Mouse (Mus musculus): ENCODE measurements around the gene Cdc42bpg. TPM values are rescaled to one million over a fixed set of nuclear protein-coding genes. Genes with fewer than 3 reads are reported as not detected.

Gene Cdc42bpg
- total RNA-seq, 2 experiments from 2014 or later = 3.7 to 4.4 TPM

DNA sequence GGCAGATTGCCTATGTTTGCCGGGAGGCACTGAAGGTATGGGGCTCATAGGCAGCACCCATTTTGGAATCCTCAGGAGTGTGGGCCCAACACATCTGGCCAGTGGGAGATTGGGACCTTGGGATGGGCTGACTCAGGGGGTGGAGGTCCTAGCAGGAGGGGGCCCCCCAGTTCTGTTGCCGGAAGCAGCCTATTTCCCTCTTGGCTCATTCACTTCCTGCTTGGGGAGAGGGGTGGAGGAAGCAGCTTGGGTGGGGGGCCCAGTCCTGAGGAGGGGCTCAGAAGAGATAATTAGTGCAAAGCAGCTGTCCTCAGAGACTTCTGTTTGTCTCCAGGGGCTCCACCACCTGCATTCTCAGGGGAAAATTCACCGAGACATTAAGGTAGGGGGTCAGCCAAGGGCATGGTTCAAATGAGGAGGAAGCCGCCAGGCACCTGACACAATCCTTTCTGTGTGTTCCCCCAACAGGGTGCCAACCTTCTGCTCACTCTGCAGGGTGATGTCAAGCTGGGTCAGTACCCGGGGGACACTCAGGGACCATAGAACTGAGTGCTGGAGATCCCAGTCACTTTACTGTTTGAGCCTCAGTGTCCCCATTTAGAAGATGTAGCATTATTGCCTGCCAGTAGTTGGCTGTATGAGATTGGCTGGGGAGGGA is 36.1 kb downstream of the Cdc42bpg start:
- no peak for ATAC-seq (replicated peaks; ENCODE audit: low FRiP score, low TSS enrichment, poor library complexity, severe bottlenecking)

- ATAC-seq (replicated peaks; ENCODE audit: low FRiP score, low TSS enrichment, poor library complexity, severe bottlenecking) = no peak
Measured at GRCm38 (mm10) chr19:6343066-6343925, 37.0 kb downstream of the Cdc42bpg start.

DNA sequence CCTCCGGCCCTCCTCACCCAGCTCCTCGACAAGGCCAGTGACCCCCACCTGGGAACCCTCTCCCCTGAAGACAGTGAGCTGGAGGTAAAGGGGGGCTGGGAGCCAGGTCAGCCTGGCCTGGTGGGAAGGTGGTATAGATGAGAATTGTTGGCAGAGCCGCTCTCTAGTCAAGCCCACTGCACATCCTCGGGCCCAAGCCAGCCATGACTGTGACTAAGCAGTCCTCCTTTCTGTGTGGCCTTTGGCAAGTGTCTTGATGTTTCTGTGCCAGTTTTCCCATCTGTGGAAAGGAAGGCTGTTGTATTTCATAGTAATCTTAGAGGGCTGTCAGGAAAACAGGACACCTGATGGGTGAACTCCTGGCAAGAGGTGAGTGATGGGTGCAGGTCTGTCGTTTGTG is 37.7 kb downstream of the Cdc42bpg start:
- ATAC-seq (replicated peaks; ENCODE audit: low FRiP score, low TSS enrichment, poor library complexity, severe bottlenecking) = no peak

DNA sequence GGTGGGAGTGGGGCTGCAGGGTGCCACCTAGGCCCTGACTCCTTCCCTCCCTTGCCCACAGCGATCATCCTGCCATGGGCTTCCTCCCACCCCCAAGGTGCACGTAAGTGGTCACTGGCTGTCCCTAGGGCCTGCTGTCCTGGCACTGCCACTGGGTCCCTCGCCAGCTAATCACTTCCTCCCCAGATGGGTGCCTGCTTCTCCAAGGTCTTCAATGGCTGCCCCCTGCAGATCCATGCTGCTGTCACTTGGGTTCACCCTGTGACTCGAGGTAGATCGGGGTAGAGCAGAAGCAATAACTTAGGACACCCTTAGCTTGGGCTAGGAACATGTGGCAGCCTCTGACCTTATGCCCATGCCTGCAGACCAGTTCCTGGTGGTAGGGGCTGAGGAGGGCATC is 39.8 kb downstream of the Cdc42bpg start:
- no peak for ATAC-seq (replicated peaks; ENCODE audit: low FRiP score, low TSS enrichment, poor library complexity, severe bottlenecking)

GRCm38 (mm10) chr19:6346661-6347060 is 40.4 kb downstream of the Cdc42bpg start:
- no peak for ATAC-seq (replicated peaks; ENCODE audit: low FRiP score, low TSS enrichment, poor library complexity, severe bottlenecking)

DNA sequence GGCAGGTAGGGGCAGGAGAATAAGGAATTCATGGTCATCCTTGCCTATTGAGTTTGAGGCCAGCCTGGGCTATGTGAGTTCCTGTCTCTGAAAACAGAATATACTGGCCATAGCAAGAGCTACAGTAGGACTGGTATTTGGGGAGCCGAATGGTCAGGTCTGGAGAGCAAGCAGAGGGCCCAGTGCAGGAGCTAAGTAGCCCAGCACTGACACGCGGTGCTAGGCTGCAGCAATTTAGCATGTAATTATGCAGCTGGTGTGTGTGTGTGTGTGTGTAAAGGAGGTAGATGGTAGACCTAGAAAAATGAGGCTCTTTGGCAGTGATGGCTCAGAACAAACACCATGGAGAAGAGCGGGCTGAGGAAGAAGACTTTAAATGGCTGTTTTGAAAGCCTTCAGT is 41.4 kb downstream of the Cdc42bpg start:
- no peak for ATAC-seq (replicated peaks; ENCODE audit: low FRiP score, low TSS enrichment, poor library complexity, severe bottlenecking)

DNA sequence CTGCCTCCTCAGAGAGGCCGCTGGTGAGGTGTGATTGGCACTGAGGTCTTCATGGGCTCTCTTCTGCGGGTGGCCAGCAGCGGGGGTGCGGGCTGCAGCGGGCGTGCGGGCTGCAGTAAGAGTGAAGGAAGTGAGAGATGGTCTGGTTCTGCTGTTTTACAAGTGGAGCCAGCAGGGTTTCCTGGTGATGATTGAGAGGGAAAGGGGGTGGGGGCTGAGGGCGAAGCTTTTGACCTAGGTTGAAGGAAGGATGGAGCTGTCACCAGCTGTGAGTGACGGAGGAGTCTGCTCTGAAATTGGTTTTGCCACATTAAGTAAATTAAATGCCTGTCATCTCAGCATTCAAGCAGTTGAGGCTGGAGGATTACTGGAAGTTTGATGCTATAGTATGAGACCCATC is 42.5 kb downstream of the Cdc42bpg start:
- ATAC-seq (replicated peaks; ENCODE audit: low FRiP score, low TSS enrichment, poor library complexity, severe bottlenecking) = no peak

DNA sequence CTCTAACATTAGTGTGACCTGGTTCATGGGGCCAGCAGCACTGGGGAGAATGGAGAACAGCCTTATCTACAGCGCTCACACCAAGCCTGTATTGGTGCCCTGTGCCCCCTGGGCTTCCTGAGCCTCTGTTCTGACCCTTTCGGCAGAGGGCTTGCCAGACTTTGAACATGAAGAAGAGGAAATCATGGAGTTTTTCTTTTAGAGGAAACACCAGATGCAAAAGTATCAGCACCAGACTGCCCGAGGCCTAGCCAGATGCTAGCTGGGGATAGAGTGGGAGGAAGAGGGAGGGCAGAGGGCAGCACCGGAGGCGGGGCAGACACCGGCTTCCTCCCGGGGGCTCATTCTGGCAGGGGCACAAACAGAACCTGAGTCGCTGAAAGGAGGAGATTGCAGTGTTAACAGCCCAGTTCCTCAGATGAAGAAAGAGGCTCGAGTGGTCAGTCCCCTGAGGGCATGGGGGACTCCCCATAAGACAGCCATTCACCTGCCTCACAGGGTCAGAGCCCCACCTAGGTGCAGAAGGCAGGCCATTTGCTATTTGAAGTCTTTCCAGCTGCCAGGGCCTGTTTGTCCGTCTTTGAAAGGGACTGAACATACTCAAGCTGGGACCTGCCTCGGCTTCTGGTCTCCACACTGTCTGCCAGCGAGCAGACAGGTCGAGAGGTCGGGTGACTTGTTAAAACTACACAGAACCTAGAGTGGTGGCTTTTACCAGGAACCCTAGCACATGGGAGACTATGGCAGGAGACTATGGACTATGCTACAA is 43.1 kb downstream of the Cdc42bpg start:
- ATAC-seq (replicated peaks; ENCODE audit: low FRiP score, low TSS enrichment, poor library complexity, severe bottlenecking) = peak; percentile 48

- no peak for ATAC-seq (replicated peaks; ENCODE audit: low FRiP score, low TSS enrichment, poor library complexity, severe bottlenecking)
Measured at GRCm38 (mm10) chr19:6351431-6352106, 45.3 kb downstream of the Cdc42bpg start.

- no peak for ATAC-seq (replicated peaks; ENCODE audit: low FRiP score, low TSS enrichment, poor library complexity, severe bottlenecking)
Measured at GRCm38 (mm10) chr19:6352107-6352505, 45.9 kb downstream of the Cdc42bpg start.

GRCm38 (mm10) chr19:6354030-6354429 is 47.8 kb downstream of the Cdc42bpg start:
- ATAC-seq (replicated peaks; ENCODE audit: low FRiP score, low TSS enrichment, poor library complexity, severe bottlenecking) = no peak

GRCm38 (mm10) chr19:6361291-6361690 is 55.0 kb downstream of the Cdc42bpg start:
- ATAC-seq (replicated peaks; ENCODE audit: low FRiP score, low TSS enrichment, poor library complexity, severe bottlenecking) = no peak

GRCm38 (mm10) chr19:6363091-6363410 is 56.8 kb downstream of the Cdc42bpg start:
- ATAC-seq (replicated peaks; ENCODE audit: low FRiP score, low TSS enrichment, poor library complexity, severe bottlenecking) = no peak

GRCm38 (mm10) chr19:6363411-6364240 is 57.4 kb downstream of the Cdc42bpg start, which contains the start of gene Sf1:
TSS of gene Sf1 (plus strand) at chr19:6363690.
- peak; percentile 95 for ATAC-seq (replicated peaks; ENCODE audit: low FRiP score, low TSS enrichment, poor library complexity, severe bottlenecking)

DNA sequence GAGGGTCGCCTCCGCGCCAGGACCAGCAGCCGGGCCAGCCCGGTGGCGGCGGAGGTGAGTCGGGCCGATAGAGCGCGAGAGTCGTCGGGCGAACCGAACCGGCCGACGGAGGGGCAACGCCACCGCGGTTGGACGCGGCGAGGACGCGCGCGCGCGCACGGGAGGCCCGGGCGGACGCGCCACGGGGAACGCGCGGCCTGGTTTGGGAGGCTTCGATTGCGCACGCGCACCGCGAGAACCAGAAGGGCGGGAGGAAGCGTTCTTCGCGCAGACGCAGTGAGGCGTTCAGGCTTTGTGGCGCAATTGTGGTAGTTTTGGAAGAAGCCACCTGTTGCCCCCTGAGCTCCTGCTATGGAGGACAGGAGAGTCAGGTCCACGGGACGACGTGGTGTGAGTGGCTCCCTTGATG is 58.1 kb downstream of the Cdc42bpg start:
- 0 out of 2 replicates have a peak, but pooled peaks have one; percentile 10 for ATAC-seq (replicated peaks; ENCODE audit: low FRiP score, low TSS enrichment, poor library complexity, severe bottlenecking)

GRCm38 (mm10) chr19:6364842-6365241 is 58.6 kb downstream of the Cdc42bpg start:
- no peak for ATAC-seq (replicated peaks; ENCODE audit: low FRiP score, low TSS enrichment, poor library complexity, severe bottlenecking)

DNA sequence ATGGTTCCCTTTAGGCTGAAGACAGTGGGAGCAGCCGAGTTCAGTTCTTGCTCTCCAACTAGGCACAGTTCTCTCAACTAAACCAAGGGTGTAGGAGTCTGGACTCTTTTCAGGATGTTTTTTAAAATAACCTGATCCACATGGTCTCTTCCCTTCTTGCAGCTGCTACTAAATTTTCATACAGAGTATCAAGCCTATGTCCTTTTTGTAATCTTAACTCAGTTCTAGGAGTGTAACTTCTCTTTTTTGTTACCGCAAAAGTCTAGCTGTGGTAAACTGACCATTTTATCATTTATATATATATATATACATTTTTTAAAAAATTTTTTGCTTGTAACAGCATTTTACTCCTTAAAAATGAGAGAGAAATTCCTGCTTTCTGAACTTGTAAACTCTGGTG is 63.9 kb downstream of the Cdc42bpg start:
- no peak for ATAC-seq (replicated peaks; ENCODE audit: low FRiP score, low TSS enrichment, poor library complexity, severe bottlenecking)

GRCm38 (mm10) chr19:6372433-6372832 is 66.2 kb downstream of the Cdc42bpg start:
- ATAC-seq (replicated peaks; ENCODE audit: low FRiP score, low TSS enrichment, poor library complexity, severe bottlenecking) = no peak
